Mouse (Mus musculus) frontal cortex, postnatal 10 days (tissue): ENCODE results near the gene Rsph9.

Experiments
- DNase-seq, 2 experiments: peaks; one replicate each; pipeline ENCODE4 v3.0.0; 2022; ENCODE audit warnings: low spot score in 2 of 2, mixed read lengths in 1 of 2

The Rsph9 gene

GRCm38 (mm10) chr17:46139872-46140271 lies 4.1 kb downstream of the Rsph9 start:
- DNase-seq, result no peak

DNA sequence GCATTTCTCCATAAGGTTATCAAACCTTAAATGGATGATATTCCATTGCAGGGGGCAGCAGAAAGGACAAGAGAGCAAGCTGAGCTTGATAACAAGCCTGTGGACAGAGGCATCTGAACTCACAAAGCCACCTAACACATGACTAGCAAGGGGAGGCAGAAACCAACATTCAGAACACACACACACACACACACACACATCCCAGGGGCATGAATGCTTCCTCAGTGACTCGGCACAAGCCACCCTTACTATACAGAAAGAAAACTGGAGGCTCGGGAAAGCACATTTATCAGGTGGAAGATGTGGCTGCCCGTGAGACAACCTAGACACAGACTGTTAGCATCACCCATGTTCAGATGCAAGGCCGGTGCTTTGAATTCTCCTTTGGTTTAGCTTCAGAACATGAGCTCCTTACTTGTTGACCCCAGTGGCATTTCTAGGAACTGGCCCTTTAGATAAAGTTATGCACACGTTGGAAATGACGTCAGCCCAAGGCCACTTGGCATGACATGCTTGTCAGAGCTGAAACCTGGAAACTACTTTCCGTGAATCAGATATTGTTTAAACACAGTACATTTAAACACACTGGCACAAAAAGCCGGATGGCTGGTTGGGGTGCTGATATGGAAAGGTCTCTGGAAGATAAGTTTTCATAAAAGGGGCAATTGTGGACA lies 5.3 kb downstream of the Rsph9 start:
- DNase-seq, result no peak

DNA sequence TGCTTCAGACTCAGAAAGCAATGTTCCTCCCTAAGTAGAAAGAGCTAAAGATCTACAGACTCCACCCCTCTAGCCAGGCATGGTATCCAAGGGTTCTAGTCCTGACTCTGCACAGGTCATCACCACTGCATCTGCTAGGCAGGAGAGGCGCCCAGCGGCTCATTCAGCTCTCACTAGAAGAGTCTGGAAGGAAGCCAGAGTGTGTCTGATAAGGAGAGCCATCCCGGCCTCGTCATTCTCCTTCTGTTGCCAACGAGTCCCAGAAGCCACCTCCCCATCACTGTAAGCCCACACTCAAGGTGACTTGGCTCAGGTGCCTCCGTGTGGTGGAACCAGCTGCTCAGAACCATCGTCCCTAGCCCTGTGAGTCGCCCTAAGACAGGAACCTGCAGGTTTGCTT lies 11.2 kb downstream of the Rsph9 start:
- no peak for DNase-seq

DNA sequence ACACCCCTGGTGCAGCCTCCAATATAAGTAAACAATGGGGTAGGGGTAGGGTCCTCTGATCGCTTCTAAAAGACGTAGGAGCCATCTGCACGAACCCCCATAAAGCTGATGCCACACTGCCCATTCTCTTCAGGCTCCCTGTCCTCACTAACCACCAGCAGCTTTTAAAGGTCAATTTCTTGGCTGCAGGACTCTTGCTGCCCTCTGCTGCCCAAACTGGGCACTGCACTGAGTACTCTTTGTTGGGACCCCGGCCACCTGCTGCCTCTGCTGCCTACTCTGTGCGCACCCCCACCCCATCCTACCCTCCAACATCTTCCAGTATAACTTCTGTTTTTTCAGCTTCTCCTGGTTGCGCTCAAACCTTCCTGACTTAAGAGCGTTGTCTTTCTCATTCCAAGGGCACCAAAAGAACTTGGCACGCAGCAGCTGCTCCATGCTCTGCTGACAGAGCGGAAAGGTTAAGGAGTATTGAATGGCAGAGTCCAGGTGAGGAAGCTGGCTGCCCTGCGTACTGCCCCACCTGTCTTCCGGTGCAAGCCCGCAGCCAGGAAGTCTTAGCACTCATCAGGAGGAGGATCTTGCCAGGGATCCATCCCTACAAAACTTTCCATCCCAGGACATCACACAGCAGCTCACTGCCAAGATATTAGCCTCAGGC lies 11.8 kb downstream of the Rsph9 start:
- peak in 1 of 2 experiments; percentile 70 for DNase-seq

GRCm38 (mm10) chr17:46129741-46130498 lies 14.1 kb downstream of the Rsph9 start:
- DNase-seq, result no peak

DNA sequence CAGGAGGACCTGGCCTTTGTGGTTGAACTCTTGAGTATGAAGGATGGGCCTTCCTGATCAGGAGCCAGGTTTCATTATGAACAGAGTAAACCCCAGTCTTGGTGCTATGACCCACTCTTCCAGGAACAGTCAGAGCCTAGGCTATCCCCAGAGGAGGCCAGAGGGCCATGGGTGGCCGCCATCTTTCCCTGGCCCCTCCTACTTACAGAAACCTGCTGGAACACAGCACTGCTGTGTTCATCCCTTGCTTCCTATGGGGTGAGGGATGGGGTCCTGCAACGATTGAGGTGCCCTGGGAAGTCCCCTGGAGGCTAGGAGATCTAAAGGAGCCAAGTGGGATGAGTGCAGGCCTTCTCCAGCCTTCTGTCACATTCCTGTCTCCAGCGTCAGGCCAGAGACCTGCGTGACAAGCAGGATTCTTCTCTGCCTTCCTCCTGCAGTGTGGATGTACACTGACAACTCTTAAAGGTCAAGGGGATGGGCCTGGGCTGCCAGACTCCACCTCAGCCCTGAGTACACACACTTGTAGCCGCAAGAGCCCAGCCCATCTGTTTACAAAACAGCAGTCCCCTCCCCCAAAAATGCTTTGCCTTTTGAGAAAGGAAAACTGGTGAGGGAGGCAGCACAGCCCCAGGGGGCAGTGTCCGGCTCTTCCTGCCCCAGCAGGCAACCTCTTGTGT lies 16.1 kb downstream of the Rsph9 start:
- no peak for DNase-seq

GRCm38 (mm10) chr17:46126608-46127007 lies 17.4 kb downstream of the Rsph9 start:
- no peak for DNase-seq

DNA sequence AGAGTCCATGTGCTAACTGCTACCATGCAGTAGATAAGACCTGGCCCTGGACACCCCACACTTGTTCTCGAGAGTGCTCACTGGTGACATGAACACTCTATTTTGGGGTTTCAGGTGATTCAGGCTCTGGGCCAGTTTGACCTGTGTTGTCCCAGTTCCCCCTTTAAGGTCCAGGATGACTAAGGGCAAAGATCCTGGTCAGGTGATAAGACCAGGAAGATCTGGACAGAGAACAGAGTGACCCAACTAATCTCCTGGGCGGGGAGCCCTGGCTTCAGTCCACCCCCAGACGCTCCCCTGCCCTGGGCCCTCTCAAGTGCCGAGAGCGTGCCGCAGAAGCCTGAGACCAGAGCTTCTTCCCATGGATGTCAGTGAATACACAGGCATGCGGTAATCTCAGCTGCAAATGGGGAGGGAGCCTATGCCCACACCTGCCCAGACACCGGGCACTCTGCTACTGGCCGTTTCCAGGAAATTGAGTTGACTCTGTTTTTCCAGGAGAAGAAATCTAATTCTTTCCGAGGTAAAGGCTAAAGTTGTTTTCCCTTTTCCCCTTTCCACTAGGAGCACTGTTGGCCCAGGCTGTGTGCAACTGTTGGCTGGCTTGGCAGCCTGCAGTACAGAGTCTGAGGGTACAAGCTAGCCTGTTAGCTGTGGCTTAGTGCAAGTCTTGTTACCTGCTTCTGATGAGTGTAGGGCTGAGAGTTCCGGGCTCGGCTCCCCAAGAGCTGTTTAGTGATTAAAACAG lies 19.9 kb downstream of the Rsph9 start:
- no peak for DNase-seq

- no peak for DNase-seq
Measured at GRCm38 (mm10) chr17:46123285-46123684, 20.7 kb downstream of the Rsph9 start.

GRCm38 (mm10) chr17:46122791-46123190 lies 21.2 kb downstream of the Rsph9 start:
- DNase-seq, result no peak

- no peak for DNase-seq
Measured at GRCm38 (mm10) chr17:46119641-46120040, 24.4 kb downstream of the Rsph9 start.

DNA sequence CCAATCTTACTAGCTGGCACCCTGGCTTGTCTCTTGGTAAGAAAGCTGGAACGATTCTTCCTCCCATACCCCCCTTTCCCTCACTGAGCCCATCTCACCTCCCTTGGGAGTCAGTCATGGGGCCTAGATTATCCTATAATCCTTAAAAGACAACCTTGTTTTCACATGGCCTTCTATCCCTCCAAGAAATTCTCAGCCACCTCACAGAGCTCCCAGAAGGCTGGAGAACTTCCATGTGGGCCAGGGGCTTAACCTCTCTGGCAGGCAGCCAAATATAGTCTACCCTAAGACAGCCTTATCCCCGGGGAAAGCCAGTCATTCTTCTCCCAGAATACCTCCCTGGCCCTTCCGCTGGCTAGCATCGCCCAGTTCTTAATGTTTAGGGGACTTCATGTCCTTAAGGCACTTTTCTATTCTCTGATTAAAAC lies 25.6 kb downstream of the Rsph9 start:
- no peak for DNase-seq

GRCm38 (mm10) chr17:46117623-46118422 lies 26.2 kb downstream of the Rsph9 start:
- DNase-seq, result no peak

DNA sequence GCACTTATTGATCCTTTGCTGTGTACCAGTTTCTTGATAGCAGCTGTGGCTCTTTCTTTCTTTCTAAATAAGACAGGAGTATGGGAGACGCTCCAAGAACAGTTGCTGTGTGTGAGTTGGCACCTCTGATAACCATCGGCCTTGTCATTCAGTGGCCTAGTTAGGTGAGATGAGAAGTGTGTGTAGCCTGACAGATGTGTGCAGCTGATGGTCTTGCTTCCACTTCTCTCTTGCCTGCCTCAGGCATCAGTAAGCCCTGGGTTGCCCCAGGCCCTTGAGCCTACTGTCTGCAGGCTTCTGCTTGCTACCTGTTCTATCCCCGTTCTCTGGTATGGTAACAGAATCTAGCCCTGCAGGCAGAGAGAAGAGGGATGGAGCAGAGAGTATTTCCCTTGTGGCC lies 27.1 kb downstream of the Rsph9 start:
- DNase-seq, result no peak

DNA sequence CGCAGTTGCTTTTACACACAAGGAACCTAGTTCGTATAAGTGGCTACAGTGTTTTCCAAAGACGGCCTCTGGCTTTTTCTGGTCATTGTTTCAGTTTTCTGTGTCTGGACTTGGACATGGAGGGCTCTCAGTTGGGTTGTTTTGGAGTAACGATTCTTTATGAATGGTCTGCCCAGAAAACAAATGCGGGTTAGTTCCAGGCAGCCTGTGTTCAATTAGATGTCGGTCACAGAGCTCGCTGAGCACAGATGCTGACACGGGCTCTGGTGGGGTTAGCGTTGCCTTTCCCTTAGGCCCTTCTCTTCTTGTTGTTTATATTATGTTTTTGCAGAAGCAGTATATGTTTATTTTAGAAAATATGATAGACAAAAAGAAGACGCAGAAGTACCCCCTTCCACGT lies 27.9 kb downstream of the Rsph9 start:
- no peak for DNase-seq

- no peak for DNase-seq
Measured at GRCm38 (mm10) chr17:46115489-46115888, 28.5 kb downstream of the Rsph9 start.

DNA sequence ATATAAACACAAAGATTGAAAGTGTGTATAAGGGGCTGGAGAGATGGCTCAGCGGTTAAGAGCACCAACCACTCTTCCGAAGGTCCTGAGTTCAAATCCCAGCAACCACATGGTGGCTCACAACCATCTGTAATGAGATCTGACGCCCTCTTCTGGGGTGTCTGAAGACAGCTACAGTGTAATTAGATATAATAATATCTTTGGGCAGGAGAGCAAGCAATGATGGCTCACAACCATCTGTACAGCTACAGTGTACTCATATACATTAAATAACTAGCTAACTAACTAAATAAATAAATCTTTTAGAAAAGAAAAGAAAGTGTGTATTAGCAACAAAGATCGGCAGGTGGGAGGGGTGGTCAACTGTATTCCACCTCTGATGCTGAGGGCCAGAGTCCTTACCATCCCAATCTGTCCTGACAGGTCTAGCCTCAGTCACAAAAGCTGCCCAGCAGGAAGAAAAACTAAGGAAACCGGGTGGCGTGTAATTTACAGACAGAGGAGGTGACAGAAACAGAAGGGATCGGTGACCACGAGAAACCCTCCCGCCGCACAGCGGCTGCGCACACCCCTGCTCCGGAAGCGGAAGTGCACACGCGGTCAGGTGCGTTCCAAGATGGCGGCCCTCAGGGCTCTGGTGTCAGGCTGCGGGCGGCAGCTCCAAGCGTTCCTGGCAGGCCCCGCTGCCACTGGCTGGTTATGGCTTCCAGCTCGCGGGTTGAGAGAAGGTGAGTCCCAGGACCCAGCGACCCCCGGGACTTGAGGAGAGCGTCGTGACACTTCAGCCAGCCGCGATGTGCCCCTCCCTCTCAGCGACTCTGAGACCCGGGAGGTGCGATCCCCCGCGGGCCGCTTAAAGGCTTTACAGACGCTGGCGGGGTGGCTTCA lies 33.4 kb downstream of the Rsph9 start, which contains the start of gene Mrps18a:
TSS of gene Mrps18a (plus strand) at position 585 of the 888 bp plus-strand sequence.
- DNase-seq, result peak; percentile 72 to 82

DNA sequence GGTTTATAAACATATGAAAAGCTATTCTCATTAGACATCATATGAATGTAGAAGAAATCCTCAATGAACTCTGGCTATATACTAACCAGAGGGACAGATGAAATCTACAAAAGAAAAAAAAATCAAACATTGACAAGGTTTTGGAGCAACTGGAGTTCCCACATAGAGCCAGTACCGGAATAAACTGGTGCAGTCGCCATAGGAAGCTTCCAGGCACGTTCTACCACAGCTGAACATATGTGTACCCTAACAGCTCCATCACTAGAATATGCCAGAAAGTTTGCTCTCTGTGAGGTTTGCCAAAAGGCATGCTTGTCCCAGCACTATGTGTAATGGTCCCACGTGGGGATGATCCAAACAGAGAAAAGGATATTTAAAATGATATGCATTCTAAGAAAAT lies 35.7 kb downstream of the Rsph9 start:
- DNase-seq, result no peak

DNA sequence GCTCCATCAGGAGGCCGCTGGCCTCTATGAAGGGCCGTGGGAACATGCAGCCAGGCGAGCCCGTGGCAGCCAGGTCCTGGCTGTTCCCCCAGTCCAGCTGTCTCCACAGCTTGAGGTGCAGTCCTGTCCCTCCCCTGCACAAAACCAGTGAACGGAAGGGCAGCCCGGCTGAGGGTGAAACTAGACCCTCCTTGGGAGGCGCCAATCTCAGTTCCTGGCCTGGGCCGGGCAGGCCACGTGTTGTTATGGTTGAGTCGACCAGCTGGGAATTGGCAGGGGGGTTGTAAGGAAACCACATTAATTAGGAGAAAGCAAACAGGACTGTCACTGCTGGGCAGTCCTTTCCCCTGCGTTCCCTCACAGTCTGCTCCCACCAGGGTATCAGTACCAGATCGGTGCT lies 39.5 kb downstream of the Rsph9 start:
- no peak for DNase-seq
